Mouse (Mus musculus) erythroblast, embryonic 14.5 days (primary cell): ENCODE data around the gene Cldn24. TPM values are rescaled to one million over a fixed set of nuclear protein-coding genes. Genes with fewer than 3 reads are reported as not detected.

Experiments
- H3K27me3 ChIP-seq: 2 replicates; pipeline ENCODE4 v1.6.1; 2012; ENCODE audit warnings: inconsistent platforms; ENCODE audit not compliant: control insufficient read depth
- H3K36me3 ChIP-seq: 2 replicates; pipeline ENCODE4 v1.6.1; 2012; ENCODE audit warnings: mild to moderate bottlenecking, inconsistent platforms; ENCODE audit not compliant: control insufficient read depth
- H3K4me1 ChIP-seq: 2 replicates; pipeline ENCODE4 v1.6.1; 2012; ENCODE audit warnings: inconsistent platforms; ENCODE audit not compliant: control insufficient read depth
- H3K4me3 ChIP-seq: replicated peaks from 2 replicates; pipeline ENCODE3; 2012; ENCODE audit warnings: moderate library complexity, mild to moderate bottlenecking, inconsistent platforms
- H3K9me3 ChIP-seq: 2 replicates; pipeline ENCODE4 v1.6.1; 2012; ENCODE audit warnings: low read length, inconsistent platforms, mixed read lengths; ENCODE audit not compliant: control insufficient read depth
- GATA1 ChIP-seq: IDR thresholded peaks from 2 replicates; pipeline ENCODE4 v1.6.1; 2012; ENCODE audit warnings: low read length, inconsistent platforms, mixed read lengths
- TAL1 ChIP-seq: IDR thresholded peaks from 3 replicates; pipeline ENCODE4 v1.6.1; 2012; ENCODE audit warnings: low read length, inconsistent platforms, mixed read lengths
- polyA plus RNA-seq: library from polyadenylated mRNA; stranded (reverse); fragments of >175 nt; gene quantifications from 2 replicates; pipeline ENCODE4 v1.2.3, GENCODE M21; 2012

The Cldn24 gene
- polyA plus RNA-seq: not detected in 2 replicates

GRCm38 (mm10) chr8:47821843-47822242 is at the start of gene Cldn24:
TSS of gene Cldn24 (plus strand) at chr8:47822143.
- no peaks in the 10 kb centered on the region for H3K4me1 ChIP-seq
- H3K36me3 ChIP-seq: no peaks in the 10 kb centered on the region
- H3K9me3 ChIP-seq: no peaks in the 10 kb centered on the region
- TF ChIP-seq TAL1: no peak
- no peak for TF ChIP-seq GATA1
- no peak within 1 kb of the TSS for H3K4me3 ChIP-seq
- H3K27me3 ChIP-seq: no peaks in the 10 kb centered on the region

DNA sequence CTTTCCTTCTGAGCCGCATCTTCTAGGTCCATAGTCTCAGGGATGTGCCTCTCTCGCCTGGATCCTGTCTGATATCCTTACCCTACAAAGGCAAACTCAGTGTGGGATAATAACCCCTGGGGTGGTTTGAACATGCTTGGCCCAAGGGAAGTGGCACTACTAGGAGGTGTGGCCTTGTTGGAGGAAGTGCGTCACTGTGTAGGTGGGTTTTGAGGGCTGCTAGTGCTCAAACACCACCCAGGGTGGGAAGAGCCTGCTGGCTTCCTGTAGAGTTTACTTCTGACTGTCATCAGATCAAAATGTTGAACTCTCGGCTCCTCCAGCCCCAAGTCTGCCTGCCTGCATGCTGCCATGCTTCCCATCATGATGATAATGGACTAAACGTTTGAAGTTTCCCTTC is 49.0 kb upstream of the Cldn24 start:
- H3K36me3 ChIP-seq: no peaks in the 10 kb centered on the region
- no peak overlapping the region for H3K4me3 ChIP-seq
- H3K9me3 ChIP-seq: peaks cover 8% of the 10 kb centered on the region; the same call in 1 of the 2 replicates
- no peaks in the 10 kb centered on the region for H3K4me1 ChIP-seq
- TF ChIP-seq GATA1: no peak
- TF ChIP-seq TAL1: no peak
- H3K27me3 ChIP-seq: no peaks in the 10 kb centered on the region

GRCm38 (mm10) chr8:47777415-47777814 is 44.5 kb upstream of the Cldn24 start:
- Histone ChIP-seq H3K36me3 (no peaks in the 10 kb centered on the region), H3K27me3 (no peaks in the 10 kb centered on the region), H3K9me3 (no peaks in the 10 kb centered on the region), H3K4me3 (no peak overlapping the region), H3K4me1 (no peaks in the 10 kb centered on the region)
- TF ChIP-seq GATA1: no peak
- TF ChIP-seq TAL1: no peak

DNA sequence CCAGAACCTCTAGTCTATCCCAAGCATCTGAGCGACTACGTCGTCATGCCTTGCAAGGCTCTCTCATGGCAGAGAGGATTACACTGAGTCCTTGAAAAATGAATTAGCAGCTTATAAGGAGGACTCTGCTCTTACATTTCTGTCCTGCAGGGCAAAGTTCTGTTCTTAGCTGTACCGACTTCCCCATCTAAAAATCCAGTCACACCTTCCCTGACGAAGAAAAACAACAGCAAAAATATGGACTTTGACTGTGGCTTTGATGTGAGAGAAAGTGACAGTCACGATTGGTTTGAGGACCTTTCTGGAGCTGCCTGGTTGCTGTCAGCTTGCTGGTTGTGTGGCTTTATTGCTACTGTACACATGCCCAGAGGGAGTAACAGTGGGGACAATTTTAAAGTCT is 42.4 kb upstream of the Cldn24 start:
- Histone ChIP-seq H3K4me3 (no peak overlapping the region), H3K9me3 (no peaks in the 10 kb centered on the region), H3K4me1 (no peaks in the 10 kb centered on the region), H3K27me3 (no peaks in the 10 kb centered on the region), H3K36me3 (no peaks in the 10 kb centered on the region)
- TF ChIP-seq GATA1 (no peak), TAL1 (no peak)

- Histone ChIP-seq H3K9me3 (peaks cover 2% of the 10 kb centered on the region; the same call in 1 of the 2 replicates), H3K4me3 (no peak overlapping the region), H3K27me3 (no peaks in the 10 kb centered on the region), H3K36me3 (no peaks in the 10 kb centered on the region), H3K4me1 (no peaks in the 10 kb centered on the region)
- TF ChIP-seq TAL1: no peak
- no peak for TF ChIP-seq GATA1
These were observed 40.1 kb upstream of the Cldn24 start for GRCm38 (mm10) chr8:47781881-47782280.

DNA sequence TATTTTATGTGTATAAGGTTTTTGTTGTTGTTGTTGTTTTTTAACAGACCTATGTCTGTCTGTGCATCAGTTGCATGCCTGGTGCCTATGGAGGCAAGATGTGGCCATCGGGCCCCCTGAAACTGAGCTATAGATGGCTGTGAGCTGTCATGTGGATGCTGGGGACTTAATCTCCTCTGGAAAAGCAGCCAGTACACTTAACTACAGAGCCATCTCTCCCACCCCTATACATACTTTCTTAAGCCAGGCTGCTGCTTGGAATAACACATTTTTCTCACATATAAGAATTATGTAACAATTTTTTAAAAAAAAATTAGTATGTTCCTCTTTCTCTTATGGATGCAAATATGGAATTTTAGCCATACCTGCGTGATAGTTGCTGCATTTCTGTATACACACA is 38.4 kb upstream of the Cldn24 start:
- no peaks in the 10 kb centered on the region for H3K36me3 ChIP-seq
- no peaks in the 10 kb centered on the region for H3K4me1 ChIP-seq
- H3K9me3 ChIP-seq: peaks cover 2% of the 10 kb centered on the region; the same call in 1 of the 2 replicates
- TF ChIP-seq GATA1: no peak
- H3K27me3 ChIP-seq: no peaks in the 10 kb centered on the region
- no peak overlapping the region for H3K4me3 ChIP-seq

DNA sequence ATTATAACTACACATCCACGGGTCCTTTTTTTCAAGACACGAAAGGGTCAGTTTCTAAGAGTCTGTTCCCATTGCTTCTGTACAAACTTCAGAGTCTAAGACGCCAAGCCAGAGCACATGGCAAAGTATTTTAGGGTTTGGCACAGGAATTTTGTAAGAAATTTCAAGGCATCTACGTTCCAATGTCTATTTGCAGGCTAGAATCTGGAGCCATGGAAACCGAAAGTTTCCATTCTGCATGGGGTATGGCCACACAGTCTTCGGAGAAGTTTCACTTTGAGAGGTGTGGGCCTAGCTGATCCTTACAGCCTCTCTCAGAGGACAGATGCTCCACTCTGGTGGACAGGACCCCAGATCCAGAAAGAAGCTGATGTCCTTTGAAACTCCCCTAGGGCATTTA is 38.0 kb upstream of the Cldn24 start:
- Histone ChIP-seq H3K9me3 (peaks cover 2% of the 10 kb centered on the region; the same call in 1 of the 2 replicates), H3K4me1 (no peaks in the 10 kb centered on the region), H3K4me3 (no peak overlapping the region), H3K36me3 (no peaks in the 10 kb centered on the region), H3K27me3 (no peaks in the 10 kb centered on the region)
- TF ChIP-seq GATA1 (no peak), TAL1 (no peak)

- Histone ChIP-seq H3K27me3 (no peaks in the 10 kb centered on the region), H3K4me3 (no peak overlapping the region), H3K4me1 (no peaks in the 10 kb centered on the region), H3K36me3 (no peaks in the 10 kb centered on the region), H3K9me3 (peaks cover 2% of the 10 kb centered on the region; the same call in 1 of the 2 replicates)
- TF ChIP-seq GATA1: no peak
- no peak for TF ChIP-seq TAL1
These were observed 37.5 kb upstream of the Cldn24 start for GRCm38 (mm10) chr8:47784436-47784835.

- no peaks in the 10 kb centered on the region for H3K4me1 ChIP-seq
- peaks cover 2% of the 10 kb centered on the region; the same call in 1 of the 2 replicates for H3K9me3 ChIP-seq
- H3K36me3 ChIP-seq: no peaks in the 10 kb centered on the region
- no peaks in the 10 kb centered on the region for H3K27me3 ChIP-seq
- H3K4me3 ChIP-seq: no peak overlapping the region
- TF ChIP-seq TAL1: no peak
- TF ChIP-seq GATA1: no peak
These were observed 35.6 kb upstream of the Cldn24 start for GRCm38 (mm10) chr8:47786323-47786722.

GRCm38 (mm10) chr8:47787705-47788104 is 34.2 kb upstream of the Cldn24 start:
- peaks cover 4% of the 10 kb centered on the region; the same call in 1 of the 2 replicates for H3K9me3 ChIP-seq
- no peaks in the 10 kb centered on the region for H3K36me3 ChIP-seq
- H3K27me3 ChIP-seq: no peaks in the 10 kb centered on the region
- no peak overlapping the region for H3K4me3 ChIP-seq
- H3K4me1 ChIP-seq: no peaks in the 10 kb centered on the region
- TF ChIP-seq TAL1: no peak
- TF ChIP-seq GATA1: no peak
